Comparison of ENCODE assay signal across 14 mouse cellular contexts in the genomic region with DNA sequence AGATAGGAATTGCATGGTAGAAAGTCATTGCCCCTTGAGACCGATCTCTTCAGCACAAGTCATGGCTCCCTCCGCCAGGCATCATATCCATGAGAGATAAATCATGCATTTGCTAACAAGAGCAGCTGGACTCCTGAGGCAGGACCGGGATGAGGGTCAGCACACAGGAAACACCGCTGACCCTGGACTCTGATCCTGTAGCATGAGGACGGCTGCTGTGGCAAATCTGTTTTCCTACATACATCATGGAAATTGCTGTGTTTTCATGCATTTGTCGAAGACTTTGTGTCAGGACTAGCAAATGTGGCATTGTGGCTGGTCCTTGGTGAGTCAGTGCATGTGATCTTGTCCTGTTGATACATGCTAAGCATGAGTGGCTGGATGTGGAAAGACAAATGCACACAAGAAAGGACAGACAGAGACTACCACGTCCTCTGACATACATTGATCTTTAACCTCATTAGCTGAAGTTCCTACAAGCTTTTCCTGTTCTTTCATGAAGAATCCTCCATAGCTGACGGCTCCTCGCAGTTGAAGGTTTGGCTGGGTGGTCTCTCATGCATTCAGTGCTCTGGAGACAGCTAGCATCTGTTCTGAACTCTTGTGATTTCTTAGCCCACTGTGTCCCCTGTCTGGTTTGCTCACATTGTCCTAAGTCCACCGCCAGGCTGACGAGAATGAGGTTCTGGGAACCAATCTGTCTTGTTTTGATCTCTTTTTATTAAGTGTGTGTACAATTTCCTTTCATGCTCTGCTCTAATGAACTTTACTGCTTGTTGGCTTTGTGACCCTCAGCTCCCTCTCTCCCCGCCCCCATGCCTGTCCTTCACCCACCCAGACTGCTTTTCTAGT.
A peak's percentile ranks its signal among the peaks of the same experiment; 100 is the strongest.
DNase-seq lines count a peak whose midpoint lies in the region; ATAC-seq and TF ChIP-seq lines count a peak whose summit lies in the region.
"Had no signal": no experiment of that assay in that cellular context is flagged by ENCODE, and none has a peak within 500 bp of the region (broad histone marks: within the 10 kb centered on the region; RNA-seq: fewer than 3 reads in every experiment).

No protein-coding gene starts in this region.

- H3K4me1 ChIP-seq in kidney, embryonic 15.5 days: peaks cover 29% of the 10 kb centered on the region
- no peaks in the 10 kb centered on the region for H3K4me1 ChIP-seq in lung, postnatal 0 days (ENCODE audit: insufficient read depth, low read depth, low read length)
- no peaks in the 10 kb centered on the region for H3K4me1 ChIP-seq in midbrain, embryonic 16.5 days (ENCODE audit: control insufficient read depth, insufficient read depth, low read length)

- peak; percentile 93 for ATAC-seq in kidney, embryonic 15.5 days (replicated peaks; ENCODE audit: low FRiP score)
- ATAC-seq in lung, postnatal 0 days: peak; percentile 91
- no peak for ATAC-seq in inflammation-experienced regulatory T-cells, adult 6 months
- no peak for ATAC-seq in midbrain, embryonic 16.5 days

- no peaks in the 10 kb centered on the region for H3K9me3 ChIP-seq in kidney, embryonic 15.5 days (replicated peaks)
- H3K9me3 ChIP-seq in lung, postnatal 0 days (ENCODE audit: low read length): no peaks in the 10 kb centered on the region
- no peaks in the 10 kb centered on the region for H3K9me3 ChIP-seq in midbrain, embryonic 16.5 days (replicated peaks; ENCODE audit: control insufficient read depth, low read length, poor library complexity, severe bottlenecking)
- H3K9me3 ChIP-seq: G1E had no signal

- no peaks in the 10 kb centered on the region for H3K27me3 ChIP-seq in kidney, embryonic 15.5 days
- H3K27me3 ChIP-seq in lung, postnatal 0 days (replicated peaks; ENCODE audit: insufficient read depth, low read length): no peaks in the 10 kb centered on the region
- no peaks in the 10 kb centered on the region for H3K27me3 ChIP-seq in midbrain, embryonic 16.5 days (ENCODE audit: control insufficient read depth, insufficient read depth, low read depth, low read length)

- DNase-seq in gastrocnemius, adult 2 months: no peak
- no peak for DNase-seq in gastrocnemius, postnatal 10 days
- peak; percentile 66 for DNase-seq in embryo, embryonic 10.5 days (ENCODE audit: low spot score)
- DNase-seq in lung, postnatal 0 days (ENCODE audit: low spot score): peak; percentile 83
- DNase-seq in cerebellum, postnatal 25 days: no peak
- DNase-seq: adrenal gland, adult 2 months; gastrocnemius, postnatal 14 days; right cerebral cortex, postnatal 4 days; thymus, adult 18-20 months had no signal

- 9% methylated on average over 12 of the region's 12 CpGs for WGBS in kidney, embryonic 15.5 days
- WGBS in lung, postnatal 0 days: 36% methylated on average over 12 of the region's 12 CpGs
- WGBS in midbrain, embryonic 16.5 days: 65% methylated on average over 12 of the region's 12 CpGs

- H3K27ac ChIP-seq in gastrocnemius, adult 2 months: peak overlapping the region; percentile 28; the same call in 1 of the 2 replicates
- peak overlapping the region; percentile 89 for H3K27ac ChIP-seq in kidney, embryonic 15.5 days
- H3K27ac ChIP-seq in lung, postnatal 0 days (ENCODE audit: low read length): peak overlapping the region; percentile 78
- no peak overlapping the region for H3K27ac ChIP-seq in midbrain, embryonic 16.5 days (ENCODE audit: low read length)

- no peak for TF ChIP-seq CTCF in gastrocnemius, adult 2 months (IDR thresholded peaks at IDR 0.05)
- TF ChIP-seq CTCF in lung, postnatal 0 days (IDR thresholded peaks at IDR 0.05): peak; percentile 38

- intact Hi-C loops in gastrocnemius, adult 2 months (cut with DNase I): no loop called here

- no peak overlapping the region for H3K9ac ChIP-seq in kidney, embryonic 15.5 days
- H3K9ac ChIP-seq in lung, postnatal 0 days (replicated peaks; ENCODE audit: low read depth): no peak overlapping the region
- H3K9ac ChIP-seq in midbrain, embryonic 16.5 days (ENCODE audit: low read depth, low read length): no peak overlapping the region

- H3K36me3 ChIP-seq in kidney, embryonic 15.5 days: no peaks in the 10 kb centered on the region
- H3K36me3 ChIP-seq in lung, postnatal 0 days (ENCODE audit: insufficient read depth, low read length): no peaks in the 10 kb centered on the region
- no peaks in the 10 kb centered on the region for H3K36me3 ChIP-seq in midbrain, embryonic 16.5 days (ENCODE audit: control insufficient read depth, insufficient read depth, low read length)
- H3K36me3 ChIP-seq: G1E had no signal

- H3K4me2 ChIP-seq in kidney, embryonic 15.5 days: peak overlapping the region; percentile 45
- no peak overlapping the region for H3K4me2 ChIP-seq in lung, postnatal 0 days (replicated peaks; ENCODE audit: low read depth, low read length)
- H3K4me2 ChIP-seq in midbrain, embryonic 16.5 days (ENCODE audit: low read length): no peak overlapping the region
- H3K4me2 ChIP-seq: midbrain, embryonic 11.5 days had no signal

- TF ChIP-seq EP300 in lung, postnatal 0 days (IDR thresholded peaks at IDR 0.05): 0 out of 2 replicates have a peak, but pooled peaks have one; percentile 70

- no peak overlapping the region for H3K4me3 ChIP-seq in gastrocnemius, adult 2 months
- 0 out of 2 replicates have a peak overlapping the region, but pooled peaks have one; percentile 15 for H3K4me3 ChIP-seq in kidney, embryonic 15.5 days (replicated peaks)
- H3K4me3 ChIP-seq in lung, postnatal 0 days (ENCODE audit: low read depth, low read length): no peak overlapping the region
- H3K4me3 ChIP-seq in midbrain, embryonic 16.5 days (ENCODE audit: low read depth, low read length): no peak overlapping the region

Comparison
In these comparisons a context has a peak if more than half of its experiments do, and no peak if none do; other contexts are left out.
1. DNase-seq: peak in embryo, embryonic 10.5 days (single experiment) and lung, postnatal 0 days (single experiment); none in gastrocnemius, adult 2 months (single experiment), gastrocnemius, postnatal 10 days (single experiment) and cerebellum, postnatal 25 days (0 of 2).
2. ATAC-seq: peak in kidney, embryonic 15.5 days (single experiment) and lung, postnatal 0 days (single experiment); none in inflammation-experienced regulatory T-cells, adult 6 months (single experiment) and midbrain, embryonic 16.5 days (single experiment).